Mouse (Mus musculus) gastrocnemius, postnatal 14 days (tissue): Measurements from ENCODE around the gene Rex2. TPM values are rescaled to one million over a fixed set of nuclear protein-coding genes. Genes with fewer than 3 reads are reported as not detected.
"Not testable (repeated sequence)": the region's sequence is repeated elsewhere in the genome, so short reads cannot be mapped to it uniquely, and the experiment has no call there.

Experiments
- DNase-seq: peaks from one replicate; pipeline ENCODE4 v3.0.0; 2021; ENCODE audit warnings: mixed read lengths
- intact Hi-C: fragments of 180-260 bp; cut with DNase I; formaldehyde crosslinking; loops from one replicate; pipeline ENCODE4 v1.15.1; 2025; ENCODE audit warnings: low total_unique reads
- long read RNA-seq, 2 experiments: library from polyadenylated mRNA; stranded (forward); transcript quantifications; one replicate each; pipeline ENCODE4 v2.0.0; 2021
- total RNA-seq, 2 experiments: library from RNA; stranded (reverse); gene quantifications; 2 replicates each; pipeline ENCODE4 v1.2.3; 2021

Gene Rex2
- under 1 TPM in 1 of 2 experiments, not detected in 1; 0.18 TPM for total RNA-seq
- long read RNA-seq, experiment 1 = 0 reads
- long read RNA-seq, experiment 2 = 0 reads

- intact Hi-C loops, DNase-seq: not testable (repeated sequence)
Observed at GRCm38 (mm10) chr4:147021550-147021949, at the start of gene Rex2. Gene Rex2 (plus strand): TSS chr4:147021850.

GRCm38 (mm10) chr4:146976581-146976980, 45.1 kb upstream of the Rex2 start:
- intact Hi-C loops, DNase-seq: not testable (repeated sequence)

- DNase-seq, intact Hi-C loops: not testable (repeated sequence)
Observed at GRCm38 (mm10) chr4:147018400-147018799, 3.2 kb upstream of the Rex2 start.

- intact Hi-C loops, DNase-seq: not testable (repeated sequence)
Observed at GRCm38 (mm10) chr4:147026374-147026773, 4.7 kb downstream of the Rex2 start.

- intact Hi-C loops = not testable (repeated sequence)
Observed at GRCm38 (mm10) chr4:147031308-147032036, 9.8 kb downstream of the Rex2 start.

GRCm38 (mm10) chr4:147063768-147064167, 42.1 kb downstream of the Rex2 start:
- DNase-seq, intact Hi-C loops: not testable (repeated sequence)

More at GRCm38 (mm10) chr4:147031308-147032036, 9.8 kb downstream of the Rex2 start:
- DNase-seq = not testable (repeated sequence)

- intact Hi-C loops, DNase-seq: not testable (repeated sequence)
Observed at GRCm38 (mm10) chr4:147065861-147066260, 44.2 kb downstream of the Rex2 start.

GRCm38 (mm10) chr4:147066380-147066779, 44.7 kb downstream of the Rex2 start:
- intact Hi-C loops, DNase-seq: not testable (repeated sequence)

GRCm38 (mm10) chr4:147095641-147096040, 74.0 kb downstream of the Rex2 start:
- DNase-seq, intact Hi-C loops: not testable (repeated sequence)

- DNase-seq, intact Hi-C loops: not testable (repeated sequence)
Observed at GRCm38 (mm10) chr4:147101666-147102626, 80.3 kb downstream of the Rex2 start.

GRCm38 (mm10) chr4:147103814-147104213, 82.2 kb downstream of the Rex2 start:
- DNase-seq, intact Hi-C loops: not testable (repeated sequence)

Other genes with a start within 250 kb of the Rex2 start
- not detected for gene Gm21411, start 112.3 kb upstream of the Rex2 start, total RNA-seq
- not detected for gene Zfp989, start 49.9 kb upstream of the Rex2 start, total RNA-seq
- gene Zfp991, start 110.2 kb downstream of the Rex2 start, total RNA-seq = 1 to 10 TPM; 2.7 to 3.1 TPM